Mouse (Mus musculus) bone marrow, adult 2 months (tissue): Measurements from ENCODE around the gene Rab9. TPM values are rescaled to one million over a fixed set of nuclear protein-coding genes. Genes with fewer than 3 reads are reported as not detected.

ENCODE experiments used
- H3K27ac ChIP-seq: fragments of 200-500 bp; 2 replicates; pipeline ENCODE4 v1.5.1; 2012; ENCODE audit warnings: low read depth, mild to moderate bottlenecking, control low read depth, inconsistent platforms, low read length; ENCODE audit not compliant: control insufficient read depth, poor library complexity, insufficient read depth
- H3K4me1 ChIP-seq: fragments of 200-500 bp; 2 replicates; pipeline ENCODE4 v1.6.1; 2011; ENCODE audit warnings: low read length; ENCODE audit not compliant: control insufficient read depth, insufficient read depth
- H3K4me3 ChIP-seq: fragments of 200-500 bp; replicated peaks from 2 replicates; pipeline ENCODE3; 2011; ENCODE audit warnings: mild to moderate bottlenecking, low read depth, low read length, control low read depth; ENCODE audit not compliant: control insufficient read depth
- CTCF ChIP-seq: fragments of 200-500 bp; IDR thresholded peaks from 2 replicates; pipeline ENCODE4 v1.5.1; 2011; ENCODE audit warnings: low read length, control low read depth; ENCODE audit not compliant: control insufficient read depth, insufficient read depth
- POLR2A ChIP-seq: fragments of 200-500 bp; IDR thresholded peaks from 2 replicates; pipeline ENCODE4 v1.6.1; 2011; ENCODE audit warnings: low read depth, mild to moderate bottlenecking, control low read depth, low read length, borderline replicate concordance; ENCODE audit not compliant: control insufficient read depth
- WGBS: fragments of 180-500 bp; shearing (Covaris S2); methylation state at CpG from one replicate; pipeline ENCODE4 v1.1.7; 2018; 5-methylcytosine and 5-hydroxymethylcytosine counted together
- polyA plus RNA-seq: library from polyadenylated mRNA; stranded (reverse); fragments of >200 nt; gene quantifications from 2 replicates; pipeline ENCODE4 v1.2.4, GENCODE M21; 2011; ENCODE audit warnings: low replicate concordance; ENCODE audit not compliant: missing spikeins, insufficient read depth, insufficient read length

The Rab9 gene
- polyA plus RNA-seq, 1 experiment, result 26.0 TPM

GRCm38 (mm10) chrX:166472612-166473011, 7.1 kb downstream of the Rab9 start:
- Histone ChIP-seq H3K4me1 (peaks cover 2% of the 10 kb centered on the region; the same call in 1 of the 2 replicates), H3K4me3 (no peak overlapping the region), H3K27ac (no peak overlapping the region)
- no peak for TF ChIP-seq CTCF
- no peak for TF ChIP-seq POLR2A
- WGBS, result 82% methylated on average over 6 of the region's 6 CpGs

DNA sequence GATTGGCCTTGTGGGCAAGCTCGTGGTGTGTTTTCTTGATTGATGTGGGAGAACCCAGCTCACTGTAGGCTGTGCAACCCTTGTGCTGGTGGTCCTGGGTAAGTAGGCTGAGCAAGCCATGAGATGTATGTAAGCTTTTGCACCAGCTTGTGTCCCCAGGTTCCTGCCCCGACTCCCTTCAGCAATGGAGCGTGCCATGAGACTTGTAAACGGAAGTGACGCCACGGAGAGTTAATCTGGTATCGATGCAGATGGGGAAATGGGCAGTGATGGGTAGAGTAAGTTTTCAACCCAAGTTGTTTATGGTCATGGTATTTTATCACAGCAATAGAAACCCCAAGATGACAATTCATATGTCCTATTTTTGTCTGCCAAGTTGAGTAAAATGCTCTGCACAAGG, 11.3 kb downstream of the Rab9 start:
- H3K4me1 ChIP-seq, result peaks cover 2% of the 10 kb centered on the region; the same call in 1 of the 2 replicates
- TF ChIP-seq POLR2A (no peak), CTCF (no peak)
- no peak overlapping the region for H3K27ac ChIP-seq
- WGBS, result 79% methylated on average over 7 of the region's 7 CpGs
- no peak overlapping the region for H3K4me3 ChIP-seq

- Histone ChIP-seq H3K4me3 (no peak overlapping the region), H3K4me1 (no peaks in the 10 kb centered on the region; the same call in 1 of the 2 replicates), H3K27ac (no peak overlapping the region)
- 65% methylated on average over 1 of the region's 1 CpGs for WGBS
- TF ChIP-seq CTCF (no peak), POLR2A (no peak)
Observed at GRCm38 (mm10) chrX:166455525-166455924, 24.1 kb downstream of the Rab9 start.

- no peak for TF ChIP-seq POLR2A
- no peak for TF ChIP-seq CTCF
- no peak overlapping the region for H3K27ac ChIP-seq
- no peak overlapping the region for H3K4me3 ChIP-seq
- H3K4me1 ChIP-seq, result no peaks in the 10 kb centered on the region; the same call in 1 of the 2 replicates
- 70% methylated on average over 3 of the region's 3 CpGs for WGBS
Observed at GRCm38 (mm10) chrX:166454331-166454730, 25.3 kb downstream of the Rab9 start.

- no peak for TF ChIP-seq POLR2A
- no peak for TF ChIP-seq CTCF
- Histone ChIP-seq H3K27ac (no peak overlapping the region), H3K4me3 (no peak overlapping the region), H3K4me1 (no peaks in the 10 kb centered on the region; the same call in 1 of the 2 replicates)
- WGBS, result 40% methylated on average over 6 of the region's 6 CpGs
Observed at GRCm38 (mm10) chrX:166453532-166453931, 26.1 kb downstream of the Rab9 start.

GRCm38 (mm10) chrX:166444552-166444951, 35.1 kb downstream of the Rab9 start:
- 34% methylated on average over 3 of the region's 3 CpGs for WGBS
- no peak for TF ChIP-seq POLR2A
- no peak for TF ChIP-seq CTCF
- no peak overlapping the region for H3K27ac ChIP-seq
- H3K4me1 ChIP-seq, result no peaks in the 10 kb centered on the region; the same call in 1 of the 2 replicates
- H3K4me3 ChIP-seq, result no peak overlapping the region

DNA sequence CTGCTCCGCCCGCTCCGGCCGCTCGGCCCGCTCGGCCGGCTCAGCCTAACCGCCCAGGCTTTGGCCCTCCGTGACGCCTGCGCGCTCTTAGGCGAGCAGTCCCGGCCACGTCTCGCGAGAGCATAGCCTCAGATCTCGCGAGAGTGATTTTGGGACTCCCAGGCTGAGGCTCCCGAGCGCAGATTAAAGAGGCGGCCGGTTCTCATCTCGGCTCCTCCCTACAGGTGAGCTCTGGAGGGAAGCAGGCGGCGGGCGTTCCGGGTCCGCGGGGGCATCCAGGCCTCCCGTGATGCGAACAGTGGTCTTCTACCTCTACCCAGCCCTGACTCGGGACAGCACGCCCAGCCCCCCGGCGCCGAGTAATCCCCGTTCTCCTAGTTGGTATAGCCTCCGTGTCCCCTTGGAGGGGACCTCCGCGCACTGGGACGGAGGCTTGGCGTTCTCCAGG, 39.0 kb downstream of the Rab9 start, which contains the start of gene Ofd1:
TSS of gene Ofd1 (minus strand) at position 89 of the 448 bp plus-strand sequence.
- no peak for TF ChIP-seq CTCF
- peak; percentile 86; the same call in 1 of the 2 replicates for TF ChIP-seq POLR2A
- no peaks in the 10 kb centered on the region; the same call in 1 of the 2 replicates for H3K4me1 ChIP-seq
- 6% methylated on average over 39 of the region's 44 CpGs for WGBS
- peak within 1 kb of the TSS; percentile 86 for H3K27ac ChIP-seq
- peak within 1 kb of the TSS; percentile 98 for H3K4me3 ChIP-seq

GRCm38 (mm10) chrX:166440036-166440615, 39.5 kb downstream of the Rab9 start, which contains the start of gene Trappc2:
Gene Trappc2, plus strand, starts transcription at chrX:166440574.
- Histone ChIP-seq H3K4me3 (peak within 1 kb of the TSS; percentile 98), H3K27ac (peak within 1 kb of the TSS; percentile 86), H3K4me1 (no peaks in the 10 kb centered on the region; the same call in 1 of the 2 replicates)
- TF ChIP-seq CTCF (no peak), POLR2A (no peak)
- 12% methylated on average over 21 of the region's 36 CpGs for WGBS
